Mouse (Mus musculus) cortical plate, adult 2 months (tissue): ENCODE data around the gene Tmem108. TPM values are rescaled to one million over a fixed set of nuclear protein-coding genes. Genes with fewer than 3 reads are reported as not detected.

Experiments used
- H3K27ac ChIP-seq: fragments of 200-500 bp; 2 replicates; pipeline ENCODE4 v1.5.1; 2012; ENCODE audit warnings: low read length, control low read depth, inconsistent platforms; ENCODE audit not compliant: insufficient read depth
- H3K4me1 ChIP-seq: fragments of 200-500 bp; 2 replicates; pipeline ENCODE4 v1.6.1; 2011; ENCODE audit warnings: low read length; ENCODE audit not compliant: control insufficient read depth, insufficient read depth
- H3K4me3 ChIP-seq: fragments of 200-500 bp; 2 replicates; pipeline ENCODE4 v1.5.1; 2011; ENCODE audit warnings: mild to moderate bottlenecking, low read length, control low read depth; ENCODE audit not compliant: insufficient read depth
- CTCF ChIP-seq: fragments of 200-500 bp; IDR thresholded peaks from 2 replicates; pipeline ENCODE4 v1.5.1; 2011; ENCODE audit warnings: mild to moderate bottlenecking, control low read depth, low read length; ENCODE audit not compliant: insufficient read depth; ENCODE audit errors: extremely low read depth
- POLR2A ChIP-seq: fragments of 200-500 bp; IDR thresholded peaks from 2 replicates; pipeline ENCODE4 v1.6.1; 2011; ENCODE audit warnings: mild to moderate bottlenecking, low read length, control low read depth; ENCODE audit not compliant: insufficient read depth; ENCODE audit errors: extremely low read depth
- polyA plus RNA-seq: library from polyadenylated mRNA; depleted of rRNA; stranded (reverse); fragments of >200 nt; gene quantifications from 2 replicates; pipeline ENCODE4 v1.2.3, GENCODE M21; 2012

The Tmem108 gene
- polyA plus RNA-seq, 1 experiment: 21.4 TPM

DNA sequence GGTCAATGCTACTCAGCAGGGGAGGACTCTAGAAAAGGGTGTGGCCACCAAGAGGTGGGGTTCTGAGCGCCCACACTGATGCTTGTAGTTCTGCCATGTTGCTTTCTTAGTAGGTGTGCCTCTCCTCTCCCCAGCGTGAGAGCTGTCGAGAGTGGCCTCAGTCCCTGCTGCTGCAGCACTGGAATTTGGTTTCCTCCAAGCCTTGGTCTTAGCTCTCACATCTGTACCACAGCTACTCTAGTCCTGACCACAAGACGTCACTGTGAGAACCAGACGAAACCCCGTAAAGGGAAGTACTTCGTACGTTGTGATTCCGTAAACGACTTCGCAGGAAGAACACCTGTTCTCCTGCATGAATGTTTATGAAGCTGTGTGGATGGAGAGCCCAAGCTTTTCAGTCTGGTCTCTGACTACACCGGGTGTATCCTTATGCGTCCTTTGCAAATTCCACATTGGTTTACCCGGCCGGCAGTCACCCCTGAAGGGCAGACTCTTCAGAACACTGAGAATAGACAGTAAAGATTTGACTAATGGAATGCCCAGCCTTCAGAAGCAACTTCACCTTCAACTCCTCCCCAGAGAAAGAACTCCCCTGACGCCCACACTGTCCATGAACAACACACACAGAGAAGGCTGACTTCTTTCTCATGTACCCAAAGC lies 53.0 kb downstream of the Tmem108 start:
- TF ChIP-seq CTCF: no peak
- TF ChIP-seq POLR2A: no peak
- H3K27ac ChIP-seq: no peak overlapping the region
- H3K4me1 ChIP-seq: peaks cover 1% of the 10 kb centered on the region; the same call in 1 of the 2 replicates
- H3K4me3 ChIP-seq: no peak overlapping the region

- TF ChIP-seq CTCF (no peak), POLR2A (no peak)
- Histone ChIP-seq H3K4me1 (peaks cover 3% of the 10 kb centered on the region; the same call in 1 of the 2 replicates), H3K27ac (no peak overlapping the region), H3K4me3 (no peak overlapping the region)
Observed at GRCm38 (mm10) chr9:103707857-103708256, 53.8 kb downstream of the Tmem108 start.

GRCm38 (mm10) chr9:103707000-103707790 lies 54.4 kb downstream of the Tmem108 start:
- no peak overlapping the region for H3K4me3 ChIP-seq
- TF ChIP-seq POLR2A: no peak
- TF ChIP-seq CTCF: no peak
- peaks cover 3% of the 10 kb centered on the region; the same call in 1 of the 2 replicates for H3K4me1 ChIP-seq
- H3K27ac ChIP-seq: no peak overlapping the region

- Histone ChIP-seq H3K4me3 (no peak overlapping the region), H3K4me1 (peaks cover 3% of the 10 kb centered on the region; the same call in 1 of the 2 replicates), H3K27ac (no peak overlapping the region)
- TF ChIP-seq POLR2A: no peak
- no peak for TF ChIP-seq CTCF
Observed at GRCm38 (mm10) chr9:103705717-103706116, 55.9 kb downstream of the Tmem108 start.

DNA sequence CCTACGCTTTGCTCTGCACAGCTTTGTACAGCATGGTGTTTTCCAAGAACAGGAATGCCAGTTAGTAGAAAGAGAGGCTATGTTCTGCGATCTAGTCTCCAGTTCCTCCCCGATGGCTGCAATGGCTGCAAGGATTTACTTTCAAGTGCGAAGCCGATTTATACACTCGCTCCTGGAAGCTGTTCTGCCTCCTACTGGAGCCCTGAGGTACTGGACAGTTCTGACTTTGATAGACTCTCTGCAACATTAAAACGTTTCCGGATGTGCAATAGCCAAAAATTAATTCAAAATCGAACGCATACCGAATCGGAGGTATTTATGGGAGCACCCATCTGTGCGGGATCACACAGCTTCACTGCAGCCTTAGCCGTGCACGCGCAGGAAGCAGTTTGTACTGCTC lies 58.6 kb downstream of the Tmem108 start:
- Histone ChIP-seq H3K4me3 (no peak overlapping the region), H3K27ac (no peak overlapping the region), H3K4me1 (peaks cover 3% of the 10 kb centered on the region; the same call in 1 of the 2 replicates)
- TF ChIP-seq CTCF (no peak), POLR2A (no peak)

DNA sequence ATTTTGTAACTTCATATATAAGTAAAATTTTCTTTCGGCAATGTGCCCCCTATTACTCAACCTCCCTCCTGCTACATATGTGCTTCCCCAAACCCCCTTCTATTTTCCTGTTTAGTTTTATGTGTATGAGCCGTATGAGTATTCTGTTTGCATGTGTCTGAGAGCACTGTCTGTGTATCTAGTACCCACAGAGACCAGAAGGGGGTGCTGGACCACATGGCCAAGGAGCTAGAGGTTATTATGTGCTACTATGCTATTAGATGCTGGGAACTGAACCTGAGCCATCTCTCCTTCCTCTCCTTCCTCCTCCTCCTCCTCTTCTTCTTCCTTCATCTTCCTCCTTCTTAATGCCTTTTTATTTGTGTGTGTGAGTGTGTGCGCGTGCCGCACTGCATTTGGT lies 59.2 kb downstream of the Tmem108 start:
- peak; percentile 15; the same call in 1 of the 2 replicates for TF ChIP-seq CTCF
- no peak for TF ChIP-seq POLR2A
- no peak overlapping the region for H3K27ac ChIP-seq
- H3K4me3 ChIP-seq: no peak overlapping the region
- peaks cover 3% of the 10 kb centered on the region; the same call in 1 of the 2 replicates for H3K4me1 ChIP-seq

DNA sequence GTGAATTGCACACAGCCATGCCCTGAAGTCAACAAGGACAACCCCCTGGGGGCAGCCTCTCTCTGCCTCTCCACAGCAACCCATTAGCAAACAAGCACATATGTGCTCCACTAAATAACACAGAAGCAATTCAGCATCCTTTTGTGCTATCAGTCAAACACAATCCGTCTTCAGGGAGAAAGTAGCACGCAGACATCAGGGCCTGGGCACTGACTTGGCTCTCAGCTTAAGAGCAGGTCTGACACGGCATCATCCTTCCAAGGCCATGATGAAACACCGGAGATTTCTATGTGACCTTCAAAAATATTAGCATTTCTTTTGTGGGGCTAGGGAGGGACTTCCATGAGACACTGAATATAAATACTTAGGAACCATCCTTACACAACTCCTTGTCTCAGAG lies 60.2 kb downstream of the Tmem108 start:
- H3K4me1 ChIP-seq: peaks cover 3% of the 10 kb centered on the region; the same call in 1 of the 2 replicates
- no peak overlapping the region for H3K4me3 ChIP-seq
- no peak for TF ChIP-seq CTCF
- no peak overlapping the region for H3K27ac ChIP-seq

DNA sequence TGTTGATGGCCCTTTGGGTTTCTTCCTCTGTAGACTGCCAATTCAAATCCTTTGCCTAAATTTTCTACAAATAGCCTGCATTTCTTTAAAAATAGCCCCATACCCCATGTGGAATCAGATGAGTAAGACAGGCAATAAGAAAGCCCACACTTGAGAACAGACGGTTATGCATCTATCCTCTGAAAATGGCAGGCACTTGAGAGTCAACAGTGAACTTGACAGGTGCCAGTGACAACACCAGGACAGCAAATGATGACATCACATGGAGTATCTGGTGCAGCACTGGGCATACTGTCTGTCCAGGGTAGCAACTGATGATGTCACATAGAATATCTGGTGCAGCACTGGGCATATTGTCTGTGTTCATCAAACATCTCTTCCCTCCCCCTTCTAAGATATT lies 61.4 kb downstream of the Tmem108 start:
- TF ChIP-seq POLR2A (no peak), CTCF (no peak)
- peaks cover 3% of the 10 kb centered on the region; the same call in 1 of the 2 replicates for H3K4me1 ChIP-seq
- H3K27ac ChIP-seq: no peak overlapping the region
- H3K4me3 ChIP-seq: no peak overlapping the region

DNA sequence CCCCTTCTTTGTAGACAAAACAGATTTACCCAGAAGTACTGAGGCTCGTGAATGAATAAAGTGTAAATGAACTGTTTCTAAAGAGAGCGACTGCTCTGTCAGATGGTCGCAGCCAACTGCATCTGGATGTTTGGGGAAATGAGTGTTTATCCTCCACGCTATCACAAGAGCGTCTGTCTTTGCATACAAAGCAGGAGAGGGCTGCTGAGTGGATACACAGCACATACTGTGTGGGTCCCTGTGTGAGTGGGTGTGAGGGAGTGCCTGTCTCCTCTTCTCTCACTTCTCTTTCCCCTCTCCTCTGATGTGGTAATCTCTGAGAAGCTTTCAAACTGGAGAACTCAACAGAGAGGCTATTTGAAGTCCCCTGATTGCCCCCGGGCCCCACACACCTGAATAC lies 64.7 kb downstream of the Tmem108 start:
- TF ChIP-seq POLR2A: no peak
- TF ChIP-seq CTCF: no peak
- peaks cover 4% of the 10 kb centered on the region for H3K4me1 ChIP-seq
- no peak overlapping the region for H3K27ac ChIP-seq
- H3K4me3 ChIP-seq: no peak overlapping the region

- Histone ChIP-seq H3K27ac (no peak overlapping the region), H3K4me3 (no peak overlapping the region), H3K4me1 (peaks cover 3% of the 10 kb centered on the region)
- no peak for TF ChIP-seq POLR2A
- TF ChIP-seq CTCF: no peak
Observed at GRCm38 (mm10) chr9:103693826-103694225, 67.8 kb downstream of the Tmem108 start.
